ENCODE assay signal across 32 mouse cellular contexts in genomic region chr19:12970082-12970481, GRCm38 (mm10). TPM values are rescaled to one million over a fixed set of nuclear protein-coding genes. Genes with fewer than 3 reads are reported as not detected.
"Had no signal": no experiment of that assay in that cellular context is flagged by ENCODE, and none has a peak within 500 bp of the region (broad histone marks: within the 10 kb centered on the region; RNA-seq: fewer than 3 reads in every experiment).

No protein-coding gene starts in this region.

RNA-seq across cellular contexts. Expression of gene Olfr1450, which starts 20.0 kb away (rescaled TPM):
- total RNA-seq: common myeloid progenitor, adult 5-6 weeks; forebrain, postnatal 0 days; gastrocnemius, adult 18-20 months; gastrocnemius, adult 2 months; gastrocnemius, adult 8-10 months; gastrocnemius, postnatal 10 days; gastrocnemius, postnatal 14 days; gastrocnemius, postnatal 25 days; gastrocnemius, postnatal 36 days; gastrocnemius, postnatal 4 days; granulocyte monocyte progenitor cell, adult 5-6 weeks; heart, adult 18-20 months; heart, adult 2 months; heart, adult 8-10 months had no signal
- polyA plus RNA-seq: cortical plate, adult 2 months; embryonic facial prominence, embryonic 10.5 days; embryonic facial prominence, embryonic 11.5 days; embryonic facial prominence, embryonic 12.5 days; embryonic facial prominence, embryonic 13.5 days; embryonic facial prominence, embryonic 14.5 days; embryonic facial prominence, embryonic 15.5 days; erythroblast, embryonic 14.5 days; forebrain, embryonic 10.5 days; forebrain, embryonic 11.5 days; forebrain, embryonic 12.5 days; forebrain, embryonic 13.5 days; forebrain, embryonic 14.5 days; forebrain, embryonic 15.5 days; forebrain, embryonic 16.5 days; forebrain, postnatal 0 days; frontal cortex, adult 2 months; gonadal fat pad, adult 2 months; heart, adult 2 months; heart, embryonic 10.5 days had no signal

RNA-seq across cellular contexts. Expression of gene Olfr1451, which starts 24.7 kb away (rescaled TPM):
- total RNA-seq: common myeloid progenitor, adult 5-6 weeks; forebrain, postnatal 0 days; gastrocnemius, adult 18-20 months; gastrocnemius, adult 2 months; gastrocnemius, adult 8-10 months; gastrocnemius, postnatal 10 days; gastrocnemius, postnatal 14 days; gastrocnemius, postnatal 25 days; gastrocnemius, postnatal 36 days; gastrocnemius, postnatal 4 days; granulocyte monocyte progenitor cell, adult 5-6 weeks; heart, adult 18-20 months; heart, adult 2 months; heart, adult 8-10 months had no signal
- polyA plus RNA-seq: cortical plate, adult 2 months; embryonic facial prominence, embryonic 10.5 days; embryonic facial prominence, embryonic 11.5 days; embryonic facial prominence, embryonic 12.5 days; embryonic facial prominence, embryonic 13.5 days; embryonic facial prominence, embryonic 14.5 days; embryonic facial prominence, embryonic 15.5 days; erythroblast, embryonic 14.5 days; forebrain, embryonic 10.5 days; forebrain, embryonic 11.5 days; forebrain, embryonic 12.5 days; forebrain, embryonic 13.5 days; forebrain, embryonic 14.5 days; forebrain, embryonic 15.5 days; forebrain, embryonic 16.5 days; forebrain, postnatal 0 days; frontal cortex, adult 2 months; gonadal fat pad, adult 2 months; heart, adult 2 months; heart, embryonic 10.5 days had no signal

RNA-seq across cellular contexts. Expression of gene Olfr1449, which starts 39.4 kb away (rescaled TPM):
- total RNA-seq: common myeloid progenitor, adult 5-6 weeks; forebrain, postnatal 0 days; gastrocnemius, adult 18-20 months; gastrocnemius, adult 2 months; gastrocnemius, adult 8-10 months; gastrocnemius, postnatal 10 days; gastrocnemius, postnatal 14 days; gastrocnemius, postnatal 25 days; gastrocnemius, postnatal 36 days; gastrocnemius, postnatal 4 days; granulocyte monocyte progenitor cell, adult 5-6 weeks; heart, adult 18-20 months; heart, adult 2 months; heart, adult 8-10 months had no signal
- polyA plus RNA-seq: cortical plate, adult 2 months; embryonic facial prominence, embryonic 10.5 days; embryonic facial prominence, embryonic 11.5 days; embryonic facial prominence, embryonic 12.5 days; embryonic facial prominence, embryonic 13.5 days; embryonic facial prominence, embryonic 14.5 days; embryonic facial prominence, embryonic 15.5 days; erythroblast, embryonic 14.5 days; forebrain, embryonic 10.5 days; forebrain, embryonic 11.5 days; forebrain, embryonic 12.5 days; forebrain, embryonic 13.5 days; forebrain, embryonic 14.5 days; forebrain, embryonic 15.5 days; forebrain, embryonic 16.5 days; forebrain, postnatal 0 days; frontal cortex, adult 2 months; gonadal fat pad, adult 2 months; heart, adult 2 months; heart, embryonic 10.5 days had no signal

RNA-seq across cellular contexts. Expression of gene Olfr1448, which starts 45.9 kb away (rescaled TPM):
- total RNA-seq: common myeloid progenitor, adult 5-6 weeks; forebrain, postnatal 0 days; gastrocnemius, adult 18-20 months; gastrocnemius, adult 2 months; gastrocnemius, adult 8-10 months; gastrocnemius, postnatal 10 days; gastrocnemius, postnatal 14 days; gastrocnemius, postnatal 25 days; gastrocnemius, postnatal 36 days; gastrocnemius, postnatal 4 days; granulocyte monocyte progenitor cell, adult 5-6 weeks; heart, adult 18-20 months; heart, adult 2 months; heart, adult 8-10 months had no signal
- polyA plus RNA-seq: cortical plate, adult 2 months; embryonic facial prominence, embryonic 10.5 days; embryonic facial prominence, embryonic 11.5 days; embryonic facial prominence, embryonic 12.5 days; embryonic facial prominence, embryonic 13.5 days; embryonic facial prominence, embryonic 14.5 days; erythroblast, embryonic 14.5 days; forebrain, embryonic 10.5 days; forebrain, embryonic 11.5 days; forebrain, embryonic 12.5 days; forebrain, embryonic 13.5 days; forebrain, embryonic 14.5 days; forebrain, embryonic 15.5 days; forebrain, embryonic 16.5 days; forebrain, postnatal 0 days; gonadal fat pad, adult 2 months; heart, adult 2 months; heart, embryonic 10.5 days had no signal

RNA-seq across cellular contexts. Expression of gene Olfr1453, which starts 58.0 kb away (rescaled TPM):
- total RNA-seq: common myeloid progenitor, adult 5-6 weeks; forebrain, postnatal 0 days; gastrocnemius, adult 18-20 months; gastrocnemius, adult 2 months; gastrocnemius, adult 8-10 months; gastrocnemius, postnatal 10 days; gastrocnemius, postnatal 14 days; gastrocnemius, postnatal 25 days; gastrocnemius, postnatal 36 days; gastrocnemius, postnatal 4 days; granulocyte monocyte progenitor cell, adult 5-6 weeks; heart, adult 18-20 months; heart, adult 2 months; heart, adult 8-10 months had no signal
- polyA plus RNA-seq: cortical plate, adult 2 months; embryonic facial prominence, embryonic 10.5 days; embryonic facial prominence, embryonic 11.5 days; embryonic facial prominence, embryonic 12.5 days; embryonic facial prominence, embryonic 13.5 days; embryonic facial prominence, embryonic 14.5 days; embryonic facial prominence, embryonic 15.5 days; erythroblast, embryonic 14.5 days; forebrain, embryonic 10.5 days; forebrain, embryonic 11.5 days; forebrain, embryonic 12.5 days; forebrain, embryonic 13.5 days; forebrain, embryonic 14.5 days; forebrain, embryonic 15.5 days; forebrain, embryonic 16.5 days; forebrain, postnatal 0 days; frontal cortex, adult 2 months; gonadal fat pad, adult 2 months; heart, adult 2 months; heart, embryonic 10.5 days had no signal
